Mouse (Mus musculus) spleen, postnatal 4 days (tissue): ENCODE results near the gene Cpvl.
A peak's percentile ranks its signal among the peaks of the same experiment; 100 is the strongest.

ENCODE experiments used
- DNase-seq, 2 experiments: peaks; one replicate each; pipeline ENCODE4 v3.0.0; 2022; ENCODE audit warnings: low spot score in 2 of 2

Gene Cpvl

GRCm38 (mm10) chr6:53978571-53978970, at the start of gene Cpvl:
Cpvl (minus strand) TSS chr6:53978671.
- DNase-seq = no peak

GRCm38 (mm10) chr6:54023846-54024245, 45.4 kb upstream of the Cpvl start:
- no peak for DNase-seq

- DNase-seq = no peak
Observed at GRCm38 (mm10) chr6:54021123-54021789, 42.8 kb upstream of the Cpvl start.

GRCm38 (mm10) chr6:54018861-54019260, 40.4 kb upstream of the Cpvl start:
- no peak for DNase-seq

- no peak for DNase-seq
Observed at GRCm38 (mm10) chr6:54018038-54018437, 39.6 kb upstream of the Cpvl start.

GRCm38 (mm10) chr6:54012163-54012562, 33.7 kb upstream of the Cpvl start:
- DNase-seq = no peak

- no peak for DNase-seq
Observed at GRCm38 (mm10) chr6:54010362-54010761, 31.9 kb upstream of the Cpvl start.

- no peak for DNase-seq
Observed at GRCm38 (mm10) chr6:54009293-54009692, 30.8 kb upstream of the Cpvl start.

- DNase-seq = no peak
Observed at GRCm38 (mm10) chr6:54008448-54009120, 30.1 kb upstream of the Cpvl start.

GRCm38 (mm10) chr6:54005302-54005701, 26.8 kb upstream of the Cpvl start:
- no peak for DNase-seq

- no peak for DNase-seq
Observed at GRCm38 (mm10) chr6:53996226-53996955, 17.9 kb upstream of the Cpvl start.

- no peak for DNase-seq
Observed at GRCm38 (mm10) chr6:53995519-53995918, 17.0 kb upstream of the Cpvl start.

- no peak for DNase-seq
Observed at GRCm38 (mm10) chr6:53992386-53992785, 13.9 kb upstream of the Cpvl start.

- no peak for DNase-seq
Observed at GRCm38 (mm10) chr6:53987235-53987634, 8.8 kb upstream of the Cpvl start.

- no peak for DNase-seq
Observed at GRCm38 (mm10) chr6:53986273-53986985, 8.0 kb upstream of the Cpvl start.

GRCm38 (mm10) chr6:53983820-53984219, 5.3 kb upstream of the Cpvl start:
- DNase-seq = no peak

GRCm38 (mm10) chr6:53982612-53983011, 4.1 kb upstream of the Cpvl start:
- no peak for DNase-seq

GRCm38 (mm10) chr6:53982047-53982600, 3.7 kb upstream of the Cpvl start:
- no peak for DNase-seq

- DNase-seq = peak in 1 of 2 experiments; percentile 22
Observed at GRCm38 (mm10) chr6:53980817-53981480, 2.5 kb upstream of the Cpvl start.

GRCm38 (mm10) chr6:53974040-53974439, 4.4 kb downstream of the Cpvl start:
- no peak for DNase-seq

- no peak for DNase-seq
Observed at GRCm38 (mm10) chr6:53973468-53973867, 5.0 kb downstream of the Cpvl start.
